Mouse (Mus musculus) left cerebral cortex, adult 18-20 months (tissue): ENCODE measurements around the gene Olfr551. TPM values are rescaled to one million over a fixed set of nuclear protein-coding genes. Genes with fewer than 3 reads are reported as not detected.
"Not testable (repeated sequence)": the region's sequence is repeated elsewhere in the genome, so short reads cannot be mapped to it uniquely, and the experiment has no call there.

Experiments
- DNase-seq, 2 experiments: peaks; one replicate each; pipeline ENCODE4 v3.0.0; 2021 to 2022; ENCODE audit warnings: low spot score in 2 of 2, mixed read lengths in 1 of 2
- long read RNA-seq, 2 experiments: library from polyadenylated mRNA; stranded (forward); transcript quantifications; one replicate each; pipeline ENCODE4 v2.0.0; 2021
- total RNA-seq, 2 experiments: library from RNA; stranded (reverse); gene quantifications; 2 replicates each; pipeline ENCODE4 v1.2.3; 2021

Olfr551 gene
- not detected for total RNA-seq
- long read RNA-seq, experiment 1, result 0 reads
- long read RNA-seq, experiment 2, result 0 reads

- no peak for DNase-seq
Measured at GRCm38 (mm10) chr7:102591786-102592185, at the start of gene Olfr551. Olfr551 (minus strand) TSS chr7:102591886.

- DNase-seq, result no peak
Measured at GRCm38 (mm10) chr7:102638132-102638531, 46.4 kb upstream of the Olfr551 start, which contains the start of gene Olfr554. Olfr554 (plus strand) TSS chr7:102638432.

DNA sequence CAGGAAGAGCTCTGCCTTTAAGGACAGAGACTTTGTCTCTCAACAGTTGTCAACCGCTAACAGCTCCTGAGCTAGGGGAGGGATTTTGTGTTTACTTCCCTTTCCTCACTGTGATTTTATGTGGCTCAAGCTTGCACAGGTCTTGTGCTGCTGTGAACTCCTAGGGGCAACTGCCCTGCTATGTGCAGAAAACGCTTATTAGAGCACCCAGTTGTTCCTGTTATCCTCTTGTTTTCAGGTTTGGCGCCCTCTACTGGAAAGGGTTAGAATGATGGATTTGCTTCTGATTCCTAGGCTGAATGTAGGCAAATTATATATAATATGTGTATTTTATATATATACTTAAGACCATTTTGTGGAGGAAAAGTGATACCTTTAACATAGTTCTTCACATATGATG is 45.0 kb upstream of the Olfr551 start:
- DNase-seq, result peak; percentile 13 to 54

- not testable (repeated sequence) for DNase-seq
Measured at GRCm38 (mm10) chr7:102620368-102620767, 28.7 kb upstream of the Olfr551 start.

DNA sequence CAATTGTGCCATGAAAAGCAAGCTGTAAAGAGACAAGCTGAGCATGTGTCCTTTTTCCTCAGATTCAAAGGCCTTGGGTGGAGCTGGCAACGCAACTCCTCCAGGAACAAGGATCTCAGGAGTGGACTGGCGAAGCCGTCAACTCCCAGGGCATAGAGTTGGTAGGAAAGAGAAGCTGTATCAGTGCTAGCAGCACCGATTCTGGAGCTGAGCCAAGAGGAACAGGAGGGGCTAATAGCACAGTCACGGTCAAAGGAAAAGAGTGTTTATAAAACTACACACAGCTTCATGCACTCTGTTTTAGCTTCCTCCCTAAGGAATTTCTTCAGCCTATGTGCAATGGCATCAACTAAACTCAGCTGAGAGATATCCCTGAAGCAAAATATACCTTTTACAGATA is 27.9 kb upstream of the Olfr551 start:
- DNase-seq, result no peak

DNA sequence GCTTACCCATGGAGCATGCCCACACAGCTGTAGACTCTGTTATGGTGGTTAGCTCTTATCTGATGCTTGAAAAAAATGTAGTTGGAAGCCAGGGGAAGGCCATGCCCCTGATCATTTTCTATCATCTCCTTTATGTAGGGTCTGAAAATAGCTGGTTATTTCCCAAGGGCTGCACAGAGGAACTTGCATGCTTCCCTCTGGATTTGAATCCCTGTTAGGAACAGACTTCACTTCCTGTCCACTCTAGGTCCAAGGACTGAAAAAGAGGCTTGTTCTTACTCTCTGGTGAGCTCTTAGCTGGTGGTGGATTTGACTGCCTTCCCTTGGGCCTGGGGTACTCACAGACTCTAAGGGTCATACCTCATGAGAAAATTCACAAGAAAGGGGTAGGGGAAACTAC is 26.4 kb upstream of the Olfr551 start, which contains the start of gene Olfr553:
Olfr553 (minus strand) TSS at position 101 of the 400 bp plus-strand sequence.
- DNase-seq, result no peak

DNA sequence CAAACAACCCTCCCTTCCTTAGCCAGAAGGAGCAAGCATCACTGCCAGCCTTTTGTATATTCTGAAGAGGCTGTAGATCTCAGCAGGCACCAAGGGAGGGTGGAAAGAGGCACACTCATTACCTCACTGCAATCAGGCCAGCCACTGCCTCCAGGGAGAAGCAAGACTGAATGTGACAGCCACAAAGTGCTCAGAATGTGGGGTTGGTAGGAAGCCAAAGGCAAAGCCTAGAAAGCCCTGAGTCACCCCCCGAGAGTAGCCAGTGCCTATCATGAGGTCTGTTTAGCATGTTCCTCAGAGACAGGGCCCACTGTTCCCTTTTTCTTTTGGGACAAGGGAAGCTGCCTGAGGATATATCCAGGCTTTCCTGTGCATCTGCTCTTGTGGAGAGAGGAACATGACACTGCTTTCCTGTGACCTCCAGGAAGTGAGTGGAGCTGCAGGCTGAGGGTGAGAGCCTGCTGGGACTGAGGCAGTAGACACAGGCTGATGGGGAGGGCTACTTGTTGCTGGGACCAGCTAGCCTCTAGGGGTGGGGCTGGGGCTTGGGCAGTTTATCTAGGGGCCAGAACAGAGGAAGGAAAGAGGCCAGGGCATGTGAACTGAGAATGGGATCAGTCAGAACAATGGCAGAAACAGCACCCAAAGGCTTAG is 5.8 kb upstream of the Olfr551 start, which contains the start of gene Olfr552:
Olfr552 (plus strand) TSS at position 393 of the 654 bp plus-strand sequence.
- DNase-seq, result no peak

DNA sequence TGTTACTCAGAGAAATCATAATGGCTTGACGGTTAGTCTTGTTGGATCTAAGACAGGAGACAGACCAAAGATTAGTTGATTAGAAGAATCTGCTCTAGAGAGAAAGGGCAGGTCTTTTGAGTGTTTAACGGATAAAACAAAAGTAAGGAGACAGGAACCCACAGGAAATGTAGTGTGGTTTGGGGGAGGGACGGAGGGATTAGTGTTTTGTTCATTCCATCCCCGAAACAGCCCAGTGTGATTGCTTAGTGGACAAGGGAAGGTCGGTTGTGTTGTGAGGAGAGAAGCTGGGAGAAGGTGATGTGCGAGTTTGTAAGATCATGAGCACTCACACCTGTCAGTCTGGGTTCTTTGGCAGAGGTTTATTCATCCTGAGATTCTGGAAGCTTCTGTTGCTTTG is 15.7 kb downstream of the Olfr551 start:
- no peak for DNase-seq

DNA sequence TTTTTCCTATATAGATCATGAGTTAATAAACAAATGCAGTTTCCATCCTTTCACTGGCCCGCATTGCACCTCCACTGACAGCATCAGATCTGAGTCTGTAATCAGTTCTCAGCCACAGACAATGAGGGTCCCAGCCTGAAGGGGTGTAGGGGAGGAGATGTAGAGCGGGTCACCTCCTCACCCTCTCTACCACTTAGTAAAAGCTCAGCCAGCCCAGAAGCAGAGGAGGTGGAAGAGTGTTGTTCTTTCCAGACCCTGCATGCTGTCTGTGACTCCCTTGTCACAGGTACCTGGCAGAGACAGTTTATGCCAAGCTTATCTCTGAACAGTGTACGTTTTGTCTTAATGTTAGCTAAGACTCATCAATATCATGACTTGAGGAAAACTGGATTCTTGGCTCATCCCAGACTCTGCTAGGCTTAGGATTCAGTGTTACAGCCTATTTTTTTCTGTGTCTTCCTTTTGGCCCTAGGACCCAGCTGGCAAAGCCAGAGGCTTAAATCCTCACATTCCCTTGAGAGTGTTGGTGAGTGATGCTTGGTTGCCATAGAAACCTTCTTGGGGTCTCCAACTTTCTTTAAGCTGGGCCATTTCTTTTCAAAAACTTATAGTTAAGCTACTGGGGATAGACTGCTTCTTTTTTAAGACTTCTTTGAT is 18.4 kb downstream of the Olfr551 start:
- DNase-seq, result no peak

GRCm38 (mm10) chr7:102571142-102571541 is 20.5 kb downstream of the Olfr551 start, which contains the start of gene Olfr550:
Olfr550 (plus strand) TSS chr7:102571442.
- DNase-seq, result peak in 1 of 2 experiments; percentile 6

- DNase-seq, result no peak
Measured at GRCm38 (mm10) chr7:102566219-102566618, 25.5 kb downstream of the Olfr551 start.

- DNase-seq, result peak; percentile 57 to 58
Measured at GRCm38 (mm10) chr7:102564999-102565997, 26.4 kb downstream of the Olfr551 start, which contains the start of gene Trim21. Trim21 (minus strand) TSS chr7:102565486.

GRCm38 (mm10) chr7:102553279-102553678 is 38.4 kb downstream of the Olfr551 start:
- DNase-seq, result no peak

DNA sequence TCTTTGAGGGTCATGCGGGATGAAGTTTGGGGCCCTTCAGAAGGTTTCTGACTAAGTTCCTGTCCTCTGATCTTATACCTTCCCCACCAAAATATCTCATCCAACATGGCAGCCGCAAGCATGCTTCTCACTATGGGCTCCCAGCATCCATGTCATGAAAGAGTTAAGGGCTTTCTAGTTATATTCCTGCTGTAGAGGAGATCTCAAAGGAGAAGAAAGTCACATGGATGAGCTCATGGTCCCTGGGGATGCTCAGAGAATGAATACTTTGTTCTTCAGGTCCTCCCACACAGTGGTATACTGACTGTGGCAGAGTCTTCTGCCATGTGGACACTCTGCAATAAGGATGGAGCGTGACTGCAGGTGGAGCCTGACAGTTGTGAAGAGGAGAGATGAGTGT is 42.1 kb downstream of the Olfr551 start, which contains the start of gene Olfr549:
Olfr549 (plus strand) TSS at position 301 of the 400 bp plus-strand sequence.
- DNase-seq, result no peak

DNA sequence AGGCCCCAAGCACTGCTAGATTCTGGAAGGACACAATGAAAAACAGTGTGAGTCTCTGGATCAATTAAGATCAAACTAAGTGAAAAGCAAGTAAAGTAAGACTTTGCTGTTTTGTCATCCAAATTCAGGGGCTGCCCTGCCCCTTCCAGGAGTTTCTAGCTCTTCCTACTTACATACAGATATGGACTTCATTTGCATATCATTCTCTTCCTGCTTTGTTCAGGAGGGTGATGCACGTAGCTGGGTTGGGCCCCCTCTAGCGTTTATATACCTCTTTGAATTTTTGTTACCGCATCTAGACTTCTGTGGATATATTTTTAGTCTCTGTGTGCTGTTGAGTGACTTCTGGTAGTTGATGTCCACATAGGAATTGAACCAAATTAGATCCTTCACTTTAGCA is 50.4 kb downstream of the Olfr551 start:
- DNase-seq, result no peak

DNA sequence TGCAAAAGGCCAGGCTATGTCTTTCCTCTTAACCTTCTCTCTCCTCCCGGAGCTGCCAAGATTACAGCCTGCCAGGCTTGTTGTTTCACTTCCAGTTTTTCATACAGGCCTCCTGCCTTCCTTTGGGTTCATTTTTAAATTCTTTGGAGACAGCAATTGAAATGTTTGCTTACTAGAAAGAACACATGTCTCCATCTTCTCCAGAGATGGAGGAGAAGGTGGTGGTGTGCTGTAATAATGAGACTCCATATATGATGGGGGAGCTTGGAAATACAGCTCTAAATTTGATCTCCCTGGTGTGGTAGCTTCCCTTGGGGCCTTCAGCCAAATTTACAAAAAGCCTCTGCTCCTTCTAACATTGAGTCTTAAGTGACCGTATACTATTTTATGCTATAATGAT is 51.1 kb downstream of the Olfr551 start, which contains the start of gene Olfr548-ps1:
Olfr548-ps1 (plus strand) TSS at position 301 of the 400 bp plus-strand sequence.
- DNase-seq, result no peak

GRCm38 (mm10) chr7:102534449-102534848 is 57.2 kb downstream of the Olfr551 start, which contains the start of gene Olfr547:
Olfr547 (plus strand) TSS chr7:102534749.
- no peak for DNase-seq
